Mouse (Mus musculus) hindbrain, embryonic 12.5 days (tissue): Measurements from ENCODE around the gene Lsm14a. TPM values are rescaled to one million over a fixed set of nuclear protein-coding genes. Genes with fewer than 3 reads are reported as not detected.
A peak's percentile ranks its signal among the peaks of the same experiment; 100 is the strongest.

Experiments
- ATAC-seq: fragments of 200-750 bp; cut with Nextera tagmentation; 2 replicates; pipeline ENCODE4 v1.8.0; 2017; ENCODE audit warnings: moderate TSS enrichment; ENCODE audit not compliant: low FRiP score
- H3K27ac ChIP-seq: fragments of 300-500 bp; sonication (generic); 2 replicates; pipeline ENCODE4 v1.5.1; 2016; ENCODE audit warnings: mild to moderate bottlenecking
- H3K27me3 ChIP-seq: fragments of 300-500 bp; sonication (generic); 2 replicates; pipeline ENCODE4 v1.6.1; 2016; ENCODE audit warnings: mild to moderate bottlenecking
- H3K36me3 ChIP-seq: fragments of 300-500 bp; sonication (generic); 2 replicates; pipeline ENCODE4 v1.6.1; 2016; ENCODE audit warnings: mild to moderate bottlenecking
- H3K4me1 ChIP-seq: fragments of 300-500 bp; sonication (generic); 2 replicates; pipeline ENCODE4 v1.6.1; 2016
- H3K4me2 ChIP-seq: fragments of 300-500 bp; sonication (generic); replicated peaks from 2 replicates; pipeline ENCODE4 v1.6.1; 2016; ENCODE audit warnings: mild to moderate bottlenecking
- H3K4me3 ChIP-seq: fragments of 300-500 bp; sonication (generic); 2 replicates; pipeline ENCODE4 v1.5.1; 2016; ENCODE audit warnings: mild to moderate bottlenecking
- H3K9ac ChIP-seq: fragments of 300-500 bp; sonication (generic); 2 replicates; pipeline ENCODE4 v1.6.1; 2016; ENCODE audit warnings: mild to moderate bottlenecking, moderate library complexity
- H3K9me3 ChIP-seq: fragments of 300-500 bp; sonication (generic); replicated peaks from 2 replicates; pipeline ENCODE4 v1.6.1; 2016; ENCODE audit warnings: mild to moderate bottlenecking
- WGBS: fragments of 180-500 bp; shearing (Covaris S2); methylation state at CpG from one replicate; pipeline ENCODE4 v1.1.7; 2016; 5-methylcytosine and 5-hydroxymethylcytosine counted together
- polyA plus RNA-seq: library from polyadenylated mRNA; unstranded; fragments of >200 nt; fragmentation: Nextera tagmentation; extraction: Ambion mirVana; gene quantifications from 2 replicates; pipeline ENCODE4 v1.2.1, GENCODE M21; 2016

Lsm14a gene
- 91.6 and 94.8 TPM in 2 replicates for polyA plus RNA-seq

- Histone ChIP-seq H3K9me3 (no peaks in the 10 kb centered on the region), H3K4me1 (peaks cover 13% of the 10 kb centered on the region), H3K9ac (no peak within 1 kb of the TSS), H3K36me3 (no peaks in the 10 kb centered on the region), H3K27me3 (no peaks in the 10 kb centered on the region), H3K27ac (no peak within 1 kb of the TSS), H3K4me2 (no peak within 1 kb of the TSS), H3K4me3 (no peak within 1 kb of the TSS)
- ATAC-seq = no peak
Measured at GRCm38 (mm10) chr7:34393215-34393614, at the start of gene Lsm14a. Lsm14a (minus strand) TSS chr7:34393315.

- Histone ChIP-seq H3K4me1 (no peaks in the 10 kb centered on the region), H3K36me3 (no peaks in the 10 kb centered on the region), H3K9ac (no peak overlapping the region), H3K27me3 (no peaks in the 10 kb centered on the region), H3K9me3 (no peaks in the 10 kb centered on the region), H3K4me3 (no peak overlapping the region), H3K27ac (no peak overlapping the region), H3K4me2 (no peak overlapping the region)
- WGBS = 44% methylated on average over 6 of the region's 6 CpGs
- ATAC-seq = no peak
Measured at GRCm38 (mm10) chr7:34438903-34439302, 45.8 kb upstream of the Lsm14a start.

- Histone ChIP-seq H3K9ac (no peak overlapping the region), H3K9me3 (no peaks in the 10 kb centered on the region), H3K4me1 (no peaks in the 10 kb centered on the region), H3K27me3 (no peaks in the 10 kb centered on the region), H3K36me3 (no peaks in the 10 kb centered on the region), H3K4me3 (no peak overlapping the region), H3K4me2 (no peak overlapping the region), H3K27ac (no peak overlapping the region)
- ATAC-seq = no peak
- 82% methylated on average over 1 of the region's 1 CpGs for WGBS
Measured at GRCm38 (mm10) chr7:34433597-34433996, 40.5 kb upstream of the Lsm14a start.

GRCm38 (mm10) chr7:34421201-34421600, 28.1 kb upstream of the Lsm14a start:
- Histone ChIP-seq H3K4me3 (no peak overlapping the region), H3K9me3 (no peaks in the 10 kb centered on the region), H3K4me2 (no peak overlapping the region), H3K4me1 (no peaks in the 10 kb centered on the region), H3K9ac (no peak overlapping the region), H3K27me3 (no peaks in the 10 kb centered on the region), H3K27ac (no peak overlapping the region), H3K36me3 (no peaks in the 10 kb centered on the region)
- ATAC-seq = no peak
- WGBS = 72% methylated on average over 2 of the region's 2 CpGs

GRCm38 (mm10) chr7:34407492-34407891, 14.4 kb upstream of the Lsm14a start:
- no peaks in the 10 kb centered on the region for H3K9me3 ChIP-seq
- H3K4me3 ChIP-seq = no peak overlapping the region
- H3K27me3 ChIP-seq = no peaks in the 10 kb centered on the region
- WGBS = 8% methylated on average over 8 of the region's 8 CpGs
- 0 out of 2 replicates have a peak, but pooled peaks cover 2% of the 10 kb centered on the region for H3K4me1 ChIP-seq
- ATAC-seq = peak; percentile 63; the same call in 1 of the 2 replicates
- no peak overlapping the region for H3K27ac ChIP-seq
- no peak overlapping the region; the same call in 1 of the 2 replicates for H3K4me2 ChIP-seq
- H3K36me3 ChIP-seq = no peaks in the 10 kb centered on the region
- no peak overlapping the region for H3K9ac ChIP-seq

GRCm38 (mm10) chr7:34403876-34404275, 10.8 kb upstream of the Lsm14a start:
- ATAC-seq = no peak
- H3K9ac ChIP-seq = no peak overlapping the region
- H3K27me3 ChIP-seq = no peaks in the 10 kb centered on the region
- H3K36me3 ChIP-seq = no peaks in the 10 kb centered on the region
- no peak overlapping the region for H3K27ac ChIP-seq
- no peak overlapping the region for H3K4me3 ChIP-seq
- no peaks in the 10 kb centered on the region for H3K9me3 ChIP-seq
- 0 out of 2 replicates have a peak, but pooled peaks cover 2% of the 10 kb centered on the region for H3K4me1 ChIP-seq
- WGBS = 75% methylated on average over 11 of the region's 11 CpGs
- H3K4me2 ChIP-seq = no peak overlapping the region

GRCm38 (mm10) chr7:34400070-34400469, 7.0 kb upstream of the Lsm14a start:
- Histone ChIP-seq H3K9me3 (no peaks in the 10 kb centered on the region), H3K27me3 (no peaks in the 10 kb centered on the region), H3K4me2 (no peak overlapping the region), H3K27ac (no peak overlapping the region), H3K36me3 (no peaks in the 10 kb centered on the region), H3K9ac (no peak overlapping the region), H3K4me1 (no peaks in the 10 kb centered on the region), H3K4me3 (no peak overlapping the region)
- WGBS = 40% methylated on average over 2 of the region's 4 CpGs
- no peak for ATAC-seq

- ATAC-seq = no peak
Measured at GRCm38 (mm10) chr7:34398831-34399230, 5.7 kb upstream of the Lsm14a start.

GRCm38 (mm10) chr7:34396791-34397190, 3.7 kb upstream of the Lsm14a start:
- H3K27me3 ChIP-seq = no peaks in the 10 kb centered on the region
- WGBS = 78% methylated on average over 3 of the region's 3 CpGs
- no peaks in the 10 kb centered on the region for H3K4me1 ChIP-seq
- H3K9me3 ChIP-seq = no peaks in the 10 kb centered on the region
- ATAC-seq = no peak
- H3K4me3 ChIP-seq = no peak overlapping the region
- H3K4me2 ChIP-seq = no peak overlapping the region
- H3K36me3 ChIP-seq = no peaks in the 10 kb centered on the region
- no peak overlapping the region for H3K9ac ChIP-seq
- no peak overlapping the region for H3K27ac ChIP-seq

More at GRCm38 (mm10) chr7:34398831-34399230, 5.7 kb upstream of the Lsm14a start:
- H3K27ac ChIP-seq = no peak overlapping the region
- H3K9ac ChIP-seq = no peak overlapping the region
- H3K36me3 ChIP-seq = no peaks in the 10 kb centered on the region
- H3K27me3 ChIP-seq = no peaks in the 10 kb centered on the region
- no peak overlapping the region for H3K4me3 ChIP-seq
- no peaks in the 10 kb centered on the region for H3K9me3 ChIP-seq
- H3K4me2 ChIP-seq = no peak overlapping the region
- H3K4me1 ChIP-seq = no peaks in the 10 kb centered on the region
- WGBS = 82% methylated on average over 5 of the region's 5 CpGs

GRCm38 (mm10) chr7:34395761-34396160, 2.6 kb upstream of the Lsm14a start:
- Histone ChIP-seq H3K27me3 (no peaks in the 10 kb centered on the region), H3K36me3 (no peaks in the 10 kb centered on the region), H3K4me2 (no peak overlapping the region), H3K4me3 (no peak overlapping the region), H3K4me1 (peaks cover 4% of the 10 kb centered on the region), H3K9ac (no peak overlapping the region), H3K27ac (no peak overlapping the region), H3K9me3 (no peaks in the 10 kb centered on the region)
- ATAC-seq = no peak
- WGBS = 77% methylated on average over 6 of the region's 6 CpGs

- 77% methylated on average over 5 of the region's 5 CpGs for WGBS
- H3K27ac ChIP-seq = no peak overlapping the region
- no peak for ATAC-seq
- no peak overlapping the region for H3K4me3 ChIP-seq
- H3K36me3 ChIP-seq = no peaks in the 10 kb centered on the region
- H3K9me3 ChIP-seq = no peaks in the 10 kb centered on the region
- H3K9ac ChIP-seq = no peak overlapping the region
- H3K4me2 ChIP-seq = no peak overlapping the region
- H3K4me1 ChIP-seq = peaks cover 10% of the 10 kb centered on the region
- H3K27me3 ChIP-seq = no peaks in the 10 kb centered on the region
Measured at GRCm38 (mm10) chr7:34394636-34395035, 1.5 kb upstream of the Lsm14a start.

GRCm38 (mm10) chr7:34394091-34394490, 976 bp upstream of the Lsm14a start:
- Histone ChIP-seq H3K4me1 (peaks cover 10% of the 10 kb centered on the region), H3K36me3 (no peaks in the 10 kb centered on the region), H3K27me3 (no peaks in the 10 kb centered on the region), H3K4me3 (no peak overlapping the region), H3K27ac (no peak overlapping the region), H3K9me3 (no peaks in the 10 kb centered on the region), H3K4me2 (no peak overlapping the region), H3K9ac (no peak overlapping the region)
- 58% methylated on average over 2 of the region's 2 CpGs for WGBS
- ATAC-seq = no peak

- Histone ChIP-seq H3K27ac (no peak overlapping the region), H3K4me2 (no peak overlapping the region), H3K36me3 (no peaks in the 10 kb centered on the region), H3K4me1 (peaks cover 21% of the 10 kb centered on the region), H3K9ac (no peak overlapping the region), H3K4me3 (no peak overlapping the region), H3K9me3 (no peaks in the 10 kb centered on the region), H3K27me3 (no peaks in the 10 kb centered on the region)
- ATAC-seq = no peak
- WGBS = 75% methylated on average over 4 of the region's 4 CpGs
Measured at GRCm38 (mm10) chr7:34392335-34392734, 780 bp downstream of the Lsm14a start.
